Mouse (Mus musculus) heart, adult 8-10 months (tissue): ENCODE measurements around the gene Eme1. TPM values are rescaled to one million over a fixed set of nuclear protein-coding genes. Genes with fewer than 3 reads are reported as not detected.

ENCODE experiments used
- DNase-seq: peaks from one replicate; pipeline ENCODE4 v3.0.0; 2022; ENCODE audit warnings: low spot score
- total RNA-seq, 4 experiments: library from RNA; stranded (reverse); gene quantifications; 2 replicates each; pipeline ENCODE4 v1.2.4; 2022

The Eme1 gene
- total RNA-seq, 4 experiments from 2014 or later: 0.44 TPM; not detected in 3

- DNase-seq: no peak
These were observed 55.2 kb downstream of the Eme1 start for GRCm38 (mm10) chr11:94598437-94599120.

GRCm38 (mm10) chr11:94597319-94597718 is 56.4 kb downstream of the Eme1 start:
- DNase-seq: peak; percentile 56

GRCm38 (mm10) chr11:94596311-94596852 is 57.4 kb downstream of the Eme1 start:
- DNase-seq: no peak

Other genes starting within 250 kb of the Eme1 start
- 10 to 100 TPM in 3 of 4 experiments, 1 to 10 TPM in 1; 6.7 to 14.6 (median 12.5) TPM for gene Cacna1g, start 179.8 kb downstream of the Eme1 start, total RNA-seq
- under 1 TPM; 0.09 to 0.63 (median 0.40) TPM for gene Spata20, start 167.8 kb downstream of the Eme1 start, total RNA-seq
- 10 to 100 TPM; 21.3 to 28.5 (median 25.1) TPM for gene Epn3, start 154.0 kb downstream of the Eme1 start, total RNA-seq
- 1 to 10 TPM in 3 of 4 experiments, under 1 TPM in 1; 0.75 to 2.3 (median 1.4) TPM for gene Mycbpap, start 132.2 kb downstream of the Eme1 start, total RNA-seq
- 10 to 100 TPM in 2 of 4 experiments, 1 to 10 TPM in 2; 8.3 to 11.5 (median 10.1) TPM for gene Rsad1, start 104.7 kb downstream of the Eme1 start, total RNA-seq
- gene Chad, start 88.9 kb downstream of the Eme1 start, total RNA-seq: 1 to 10 TPM in 2 of 4 experiments, under 1 TPM in 2; 0.43 to 2.4 (median 0.86) TPM
- 10 to 100 TPM; 25.6 to 34.8 (median 30.1) TPM for gene Acsf2, start 52.1 kb downstream of the Eme1 start, total RNA-seq
- 10 to 100 TPM; 25.5 to 31.1 (median 28.2) TPM for gene Lrrc59, start 24.2 kb downstream of the Eme1 start, total RNA-seq
- gene Mrpl27, start 197 bp downstream of the Eme1 start, total RNA-seq: 10 to 100 TPM; 59.3 to 66.6 (median 63.0) TPM
- 10 to 100 TPM in 1 of 4 experiments, 1 to 10 TPM in 3; 5.4 to 10.1 (median 7.3) TPM for gene Xylt2, start 23.6 kb upstream of the Eme1 start, total RNA-seq
- not detected for gene Gm11541, start 50.5 kb upstream of the Eme1 start, total RNA-seq
- under 1 TPM; 0.52 to 0.97 (median 0.88) TPM for gene Cdc34b, start 87.8 kb upstream of the Eme1 start, total RNA-seq
- gene Tmem92, start 128.7 kb upstream of the Eme1 start, total RNA-seq: not detected